Mouse (Mus musculus) ovary, postnatal 36 days (tissue): Measurements from ENCODE around the gene Rnf166.

Source experiments
- DNase-seq: peaks from one replicate; pipeline ENCODE4 v3.0.0; 2022; ENCODE audit warnings: low spot score, mixed read lengths

The Rnf166 gene

DNA sequence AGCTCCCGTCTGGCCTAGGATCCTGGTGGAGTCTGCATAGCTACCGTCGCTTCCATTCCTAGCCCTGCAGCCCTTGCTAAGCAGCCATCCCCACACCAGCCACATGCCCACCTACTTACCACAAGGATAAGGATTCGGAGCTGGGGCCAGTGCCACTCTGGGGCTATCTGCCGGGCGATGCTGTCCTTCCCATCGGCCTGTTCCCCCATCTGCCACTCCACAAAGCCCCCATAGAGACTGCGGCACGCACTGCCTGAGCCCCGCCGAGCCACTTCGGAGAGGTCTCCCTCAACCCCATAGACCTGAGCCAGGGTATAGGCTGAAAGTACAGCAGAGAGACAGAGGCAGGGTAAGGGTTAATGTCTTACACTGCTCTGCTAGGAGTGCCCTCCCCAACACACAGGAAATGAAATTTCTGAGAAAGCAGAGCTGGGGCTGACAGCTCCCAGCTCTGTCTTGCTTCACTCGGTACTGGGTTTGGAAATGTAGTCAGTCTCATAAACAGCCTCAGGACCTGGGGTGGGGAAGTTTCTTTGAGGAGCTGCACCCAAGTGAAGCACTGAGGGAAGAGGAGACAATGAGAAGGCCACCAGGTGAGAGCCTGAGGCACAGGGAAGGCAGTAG is 38.0 kb downstream of the Rnf166 start:
- no peak for DNase-seq

DNA sequence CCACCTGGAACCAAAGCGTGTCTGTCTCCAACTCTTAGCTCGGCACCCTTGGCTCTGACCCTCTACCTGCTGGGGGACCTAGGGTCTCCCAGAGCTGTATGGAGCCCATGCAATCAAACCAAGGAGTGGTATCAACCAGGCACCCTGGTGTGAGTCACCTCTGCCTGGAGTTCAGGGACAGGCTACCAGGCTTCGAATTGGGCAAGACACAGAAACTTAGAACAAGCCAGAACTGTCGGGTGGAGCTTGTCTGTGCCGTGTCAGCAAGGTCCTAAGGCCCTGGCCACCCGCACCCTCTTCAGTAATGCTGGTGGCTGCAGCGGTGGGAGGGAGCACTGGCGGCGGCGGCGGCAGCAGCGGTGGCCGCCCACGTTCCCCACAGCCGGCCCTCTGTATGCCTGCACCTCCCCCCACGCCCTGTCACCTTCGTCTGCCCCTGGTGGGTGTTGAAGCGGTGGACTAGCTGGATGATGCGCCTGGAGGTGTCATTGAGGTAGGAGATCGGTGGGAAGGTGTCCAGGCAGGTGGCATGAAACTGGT is 39.2 kb downstream of the Rnf166 start:
- no peak for DNase-seq

DNA sequence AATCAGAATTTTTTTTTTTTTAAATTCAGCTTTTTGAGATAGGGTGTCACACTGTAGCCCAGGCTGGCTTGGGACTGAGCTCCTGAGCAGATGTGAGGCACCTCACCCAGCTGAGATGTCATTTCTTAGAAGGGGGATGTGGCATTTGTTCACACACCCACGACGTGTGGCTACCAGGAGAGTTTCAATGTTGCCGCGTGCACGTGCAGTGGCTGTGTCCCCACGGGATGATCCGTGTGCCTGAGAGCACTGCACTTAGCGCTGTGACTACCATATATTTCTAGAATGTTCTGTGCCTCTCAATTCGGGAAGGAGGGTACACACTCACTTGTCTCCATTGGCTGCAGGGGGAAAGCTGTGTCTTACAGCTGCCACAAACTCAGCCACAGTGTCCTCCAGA is 39.7 kb downstream of the Rnf166 start:
- DNase-seq: no peak

- DNase-seq: no peak
Observed at GRCm38 (mm10) chr8:122435375-122435774, 40.5 kb downstream of the Rnf166 start.

DNA sequence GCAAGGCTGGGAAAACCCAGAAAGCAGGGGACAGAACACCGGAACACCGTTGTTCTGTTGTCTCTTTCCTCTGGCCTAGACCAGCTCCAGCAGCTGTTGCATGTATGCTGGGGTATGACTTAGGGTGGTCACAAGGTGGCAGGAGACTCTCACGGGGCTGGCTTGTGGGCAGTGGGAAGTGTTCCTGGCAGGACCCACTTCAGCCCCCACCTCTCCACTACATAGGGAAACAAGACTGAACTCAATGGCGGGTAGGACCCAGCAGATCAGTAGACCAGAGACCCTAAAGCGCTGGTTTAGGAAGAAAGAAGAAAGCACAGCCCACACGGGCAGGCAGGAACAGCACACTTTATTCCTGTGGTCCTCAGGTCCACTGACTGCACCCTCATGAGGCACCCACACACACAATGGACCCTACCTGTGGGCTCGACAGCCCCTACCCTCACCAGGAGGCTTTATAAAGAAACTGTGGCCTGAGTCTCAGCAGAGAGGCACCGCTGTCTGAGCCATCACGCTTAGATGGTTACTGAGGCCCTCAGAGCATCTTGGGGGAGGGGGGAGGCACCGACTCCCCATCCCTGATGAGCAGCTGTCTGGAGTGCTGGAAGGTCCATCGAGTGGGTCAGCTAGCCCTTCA is 42.5 kb downstream of the Rnf166 start:
- no peak for DNase-seq

- DNase-seq: peak; percentile 70
Observed at GRCm38 (mm10) chr8:122432443-122433268, 43.2 kb downstream of the Rnf166 start, which contains the start of gene Cyba. TSS of gene Cyba (minus strand) at chr8:122432930.

GRCm38 (mm10) chr8:122431694-122432442 is 44.0 kb downstream of the Rnf166 start:
- DNase-seq: no peak

GRCm38 (mm10) chr8:122430646-122431045 is 45.2 kb downstream of the Rnf166 start:
- no peak for DNase-seq

DNA sequence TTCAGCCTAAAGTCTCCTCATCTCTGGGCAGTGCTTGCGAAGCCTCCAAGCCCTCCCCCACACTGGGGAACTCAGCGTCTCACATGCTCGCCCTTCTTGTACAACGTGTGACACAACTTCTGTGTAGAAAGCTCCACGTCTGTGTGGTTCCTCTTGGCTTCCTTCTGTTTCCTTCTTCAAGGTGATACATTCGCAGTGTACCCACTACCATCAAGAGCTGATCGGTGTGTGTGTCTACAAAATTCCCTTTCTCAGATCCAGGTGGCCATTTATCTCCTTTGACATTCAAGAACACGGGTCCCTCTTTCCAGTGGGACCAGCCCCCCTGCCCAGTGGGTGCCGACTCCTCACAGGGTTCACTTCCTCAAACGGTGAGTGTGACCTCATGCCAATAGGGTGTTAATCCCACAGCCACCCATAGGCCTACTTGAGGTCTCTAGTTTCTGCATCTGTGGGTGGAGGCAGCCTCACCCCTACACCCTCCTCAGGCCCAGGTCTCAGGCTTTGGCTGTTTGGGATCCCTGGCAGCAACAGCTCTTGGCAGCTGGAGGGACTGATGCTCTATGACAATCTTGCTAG is 45.7 kb downstream of the Rnf166 start:
- DNase-seq: no peak

GRCm38 (mm10) chr8:122428163-122428562 is 47.7 kb downstream of the Rnf166 start:
- no peak for DNase-seq

DNA sequence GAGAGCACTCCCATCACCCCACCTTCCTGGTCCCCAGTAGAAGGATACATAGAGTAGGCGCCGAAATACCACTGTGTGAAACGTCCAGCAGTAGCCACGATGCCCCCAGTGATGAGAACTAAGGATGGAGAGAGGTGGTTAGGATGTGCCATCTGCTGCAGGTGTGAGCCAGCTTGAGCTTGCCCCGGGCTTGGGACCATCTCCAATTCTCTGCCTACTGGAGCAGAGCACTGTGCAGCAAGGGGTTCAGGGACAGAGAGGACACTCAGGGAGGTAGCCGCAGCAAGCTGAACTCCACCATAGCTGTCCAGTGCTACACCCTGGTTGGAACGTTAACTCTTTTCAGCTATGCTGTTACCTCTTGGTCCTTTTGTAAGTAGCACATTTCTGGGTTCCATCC is 48.3 kb downstream of the Rnf166 start:
- DNase-seq: no peak

- DNase-seq: no peak
Observed at GRCm38 (mm10) chr8:122426145-122426544, 49.7 kb downstream of the Rnf166 start.

- DNase-seq: no peak
Observed at GRCm38 (mm10) chr8:122423659-122424058, 52.2 kb downstream of the Rnf166 start.

DNA sequence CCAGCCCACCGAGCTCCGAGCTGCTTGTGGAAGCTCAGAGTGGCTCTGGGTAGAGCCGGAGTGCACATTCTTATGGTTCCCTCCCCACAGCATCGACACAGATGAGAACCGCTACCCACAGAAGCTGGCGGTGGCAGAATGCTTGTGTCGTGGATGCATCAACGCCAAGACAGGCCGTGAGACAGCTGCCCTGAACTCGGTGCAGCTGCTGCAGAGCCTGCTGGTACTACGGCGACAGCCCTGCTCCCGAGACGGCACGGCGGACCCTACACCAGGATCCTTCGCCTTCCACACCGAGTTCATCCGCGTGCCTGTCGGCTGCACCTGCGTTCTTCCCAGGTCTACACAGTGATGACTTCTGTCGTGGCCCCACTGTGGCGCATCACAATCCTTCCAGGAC is 52.6 kb downstream of the Rnf166 start:
- DNase-seq: no peak

- DNase-seq: no peak
Observed at GRCm38 (mm10) chr8:122421376-122422070, 54.3 kb downstream of the Rnf166 start, which contains the start of gene Il17c. TSS of gene Il17c (plus strand) at chr8:122422020.

DNA sequence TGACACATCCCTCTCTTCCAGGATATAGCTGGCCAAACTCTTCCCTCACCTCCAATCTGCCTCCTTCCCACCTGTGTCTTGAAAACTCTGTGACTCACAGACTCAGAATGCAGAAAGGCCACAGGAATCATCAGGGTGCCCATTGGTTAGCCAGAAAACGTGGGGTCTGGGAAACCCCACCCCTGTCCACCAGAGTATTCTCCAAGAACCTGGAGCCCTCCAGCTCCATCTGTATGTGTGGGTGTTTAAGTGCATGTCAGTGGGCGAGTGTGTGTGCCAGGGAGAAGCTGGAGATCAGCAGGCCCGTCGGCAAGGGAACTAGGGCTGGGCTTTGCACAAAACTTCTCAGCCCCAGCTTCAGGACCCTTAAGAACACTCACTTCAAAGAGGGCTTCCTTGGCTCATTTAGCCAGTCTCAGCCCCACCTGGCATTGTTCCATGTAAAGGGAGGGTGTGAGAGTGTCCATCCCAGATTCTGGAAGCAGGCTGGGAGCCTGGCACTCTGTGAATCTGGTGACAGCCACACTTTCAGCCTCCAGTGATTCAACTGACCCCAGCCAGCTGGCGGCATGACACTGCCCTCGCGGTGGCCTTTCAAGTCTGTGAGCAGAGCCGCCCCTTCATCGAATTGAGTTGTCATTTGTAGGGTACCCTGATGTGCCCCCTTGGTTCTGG is 55.8 kb downstream of the Rnf166 start:
- DNase-seq: no peak
